Mouse (Mus musculus) lung, postnatal 0 days (tissue): ENCODE data around the gene Mmp24.

Source experiments
- CTCF ChIP-seq: IDR thresholded peaks from 2 replicates; pipeline ENCODE4 v1.5.1; 2016; ENCODE audit warnings: antibody characterized with exemption, mild to moderate bottlenecking
- EP300 ChIP-seq: IDR thresholded peaks from 2 replicates; pipeline ENCODE4 v1.6.1; 2016; ENCODE audit warnings: antibody characterized with exemption, mild to moderate bottlenecking, control low read depth

GRCm38 (mm10) chr2:155809620-155810019, 34.5 kb downstream of the Mmp24 start:
- no peak for TF ChIP-seq CTCF
- TF ChIP-seq EP300: no peak
